28 mouse cellular contexts compared by ENCODE assay signal in the genomic region with DNA sequence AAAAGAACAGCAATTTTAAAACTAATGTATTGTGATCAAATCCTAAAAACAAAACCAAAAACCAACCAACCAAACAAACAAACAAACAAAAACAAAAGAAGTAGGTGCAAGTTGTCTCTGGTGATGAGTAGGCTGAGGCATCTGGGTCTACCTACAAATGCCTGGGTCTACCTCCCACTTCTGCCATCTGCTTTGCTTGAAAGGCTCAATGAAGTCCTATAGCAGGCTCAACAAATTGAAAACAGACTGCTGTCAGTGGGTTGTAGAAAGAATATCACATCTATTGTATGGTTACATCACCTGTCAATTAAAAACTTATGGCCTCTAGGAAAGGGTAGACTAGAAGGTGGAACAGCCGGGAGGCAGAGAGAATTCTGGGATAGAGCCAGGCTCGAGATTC.
"Had no signal": no experiment of that assay in that cellular context is flagged by ENCODE, and none has a peak within 500 bp of the region (broad histone marks: within the 10 kb centered on the region; RNA-seq: fewer than 3 reads in every experiment).

No protein-coding gene starts in this region.

- H3K9me3 ChIP-seq: heart, embryonic 10.5 days; heart, embryonic 12.5 days; heart, embryonic 13.5 days; heart, embryonic 15.5 days; hindbrain, embryonic 10.5 days; hindbrain, embryonic 12.5 days; hindbrain, embryonic 13.5 days; hindbrain, embryonic 15.5 days; intestine, embryonic 15.5 days; kidney, embryonic 15.5 days had no signal

- H3K27me3 ChIP-seq: heart, embryonic 12.5 days; heart, embryonic 13.5 days; heart, embryonic 15.5 days; hindbrain, embryonic 12.5 days; hindbrain, embryonic 13.5 days; hindbrain, embryonic 15.5 days; intestine, embryonic 15.5 days; kidney, embryonic 15.5 days had no signal

- H3K27ac ChIP-seq: heart, embryonic 10.5 days; heart, embryonic 13.5 days; heart, embryonic 15.5 days; hindbrain, embryonic 10.5 days; hindbrain, embryonic 12.5 days; hindbrain, embryonic 13.5 days; hindbrain, embryonic 14.5 days; hindbrain, embryonic 15.5 days; hindbrain, postnatal 0 days; intestine, embryonic 15.5 days; kidney, embryonic 15.5 days; kidney, postnatal 0 days; left cerebral cortex, adult 2 months had no signal

- H3K4me1 ChIP-seq: hindbrain, embryonic 10.5 days; hindbrain, embryonic 12.5 days; hindbrain, embryonic 13.5 days; hindbrain, embryonic 15.5 days; intestine, embryonic 15.5 days; kidney, embryonic 15.5 days had no signal

- H3K4me3 ChIP-seq: heart, embryonic 10.5 days; heart, embryonic 12.5 days; heart, embryonic 13.5 days; heart, embryonic 15.5 days; hindbrain, embryonic 10.5 days; hindbrain, embryonic 12.5 days; hindbrain, embryonic 13.5 days; hindbrain, embryonic 15.5 days; intestine, embryonic 15.5 days; kidney, embryonic 15.5 days; left cerebral cortex, adult 2 months had no signal

- H3K36me3 ChIP-seq: heart, embryonic 10.5 days; heart, embryonic 12.5 days; heart, embryonic 13.5 days; heart, embryonic 15.5 days; hindbrain, embryonic 10.5 days; hindbrain, embryonic 12.5 days; hindbrain, embryonic 13.5 days; hindbrain, embryonic 15.5 days; intestine, embryonic 15.5 days; kidney, embryonic 15.5 days had no signal

- DNase-seq: heart, postnatal 10 days; heart, postnatal 14 days; heart, postnatal 36 days; heart, postnatal 4 days; kidney, adult 11 months; kidney, adult 18-20 months; kidney, adult 2 months; kidney, adult 8-10 months; kidney, adult 9 months; kidney, postnatal 10 days; kidney, postnatal 14 days; kidney, postnatal 25 days; kidney, postnatal 36 days; kidney, postnatal 4 days had no signal
